Mouse (Mus musculus) ES-E14 (cell line): ENCODE data around the gene Ruvbl1. TPM values are rescaled to one million over a fixed set of nuclear protein-coding genes. Genes with fewer than 3 reads are reported as not detected.

Experiments
- DNase-seq: peaks from one replicate; pipeline ENCODE4 v3.0.0-alpha.2; 2013; ENCODE audit warnings: low read depth, low spot score
- H3K27ac ChIP-seq: 2 replicates; pipeline ENCODE4 v1.5.1; 2012; ENCODE audit warnings: low read depth, mild to moderate bottlenecking, low read length, moderate library complexity, mixed read lengths; ENCODE audit not compliant: poor library complexity, insufficient read depth, severe bottlenecking
- H3K36me3 ChIP-seq: 2 replicates; pipeline ENCODE4 v1.6.1; 2012; ENCODE audit warnings: mild to moderate bottlenecking, low read length, moderate library complexity, mixed read lengths; ENCODE audit not compliant: control insufficient read depth, poor library complexity, insufficient read depth, severe bottlenecking
- H3K4me1 ChIP-seq, 2 experiments: fragments of 150-350 bp in 1 of 2; sonication (generic) in 1 of 2; 2 replicates each; pipeline ENCODE4 v1.6.1; 2012; ENCODE audit warnings: low read length in 2 of 2, mild to moderate bottlenecking in 1 of 2, mixed read lengths in 1 of 2; ENCODE audit not compliant: control insufficient read depth in 2 of 2, insufficient read depth in 2 of 2, poor library complexity in 1 of 2
- H3K4me3 ChIP-seq, 2 experiments: fragments of 150-350 bp in 1 of 2; sonication (generic) in 1 of 2; 2 replicates each; pipeline ENCODE4 v1.5.1; 2012; ENCODE audit warnings: low read length in 2 of 2, low read depth in 1 of 2, mild to moderate bottlenecking in 1 of 2, mixed read lengths in 1 of 2; ENCODE audit not compliant: insufficient read depth in 1 of 2, poor library complexity in 1 of 2, severe bottlenecking in 1 of 2
- H3K9ac ChIP-seq: 2 replicates; pipeline ENCODE4 v1.6.1; 2012; ENCODE audit warnings: low read depth, mild to moderate bottlenecking, low read length, mixed read lengths; ENCODE audit not compliant: poor library complexity, insufficient read depth, severe bottlenecking
- H3K9me3 ChIP-seq: fragments of 150-350 bp; sonication (generic); 2 replicates; pipeline ENCODE4 v1.6.1; 2012; ENCODE audit warnings: low read depth, mild to moderate bottlenecking, low read length; ENCODE audit not compliant: control insufficient read depth, insufficient read depth
- CHD2 ChIP-seq: IDR thresholded peaks from 2 replicates; pipeline ENCODE4 v1.6.1; 2014; ENCODE audit warnings: mild to moderate bottlenecking, low read depth, low read length, inconsistent platforms
- HCFC1 ChIP-seq: IDR thresholded peaks from 2 replicates; pipeline ENCODE4 v1.6.1; 2012; ENCODE audit warnings: low read length, inconsistent platforms, borderline replicate concordance; ENCODE audit not compliant: insufficient read depth
- MAFK ChIP-seq: IDR thresholded peaks from 2 replicates; pipeline ENCODE4 v1.6.1; 2014; ENCODE audit warnings: mild to moderate bottlenecking, low read depth, low read length, inconsistent platforms; ENCODE audit not compliant: insufficient read depth
- ZC3H11A ChIP-seq: IDR thresholded peaks from 2 replicates; pipeline ENCODE4 v1.6.1; 2012; ENCODE audit warnings: low read depth, mild to moderate bottlenecking, inconsistent platforms, low read length, borderline replicate concordance
- ZNF384 ChIP-seq: IDR thresholded peaks from 2 replicates; pipeline ENCODE4 v1.6.1; 2012; ENCODE audit warnings: low read depth, low read length, inconsistent platforms
- in situ Hi-C, 2 experiments: fragments of 600-800 bp; cut with MboI; formaldehyde crosslinking; loops; one replicate each; pipeline ENCODE4 v1.15.1; 2025; ENCODE audit warnings: low sequenced_read_pairs in 2 of 2, inconsistent platforms in 1 of 2; ENCODE audit not compliant: unreplicated experiment in 2 of 2
- total RNA-seq: library from RNA; depleted of rRNA; stranded (reverse); fragments of 300-350 nt; gene quantifications from 2 replicates; pipeline ENCODE4 v1.2.3, GENCODE M21; 2012

Ruvbl1 gene
- total RNA-seq, 1 experiment: 149 TPM

- in situ Hi-C loops: no loop called here
- Histone ChIP-seq H3K9ac (no peak overlapping the region), H3K36me3 (no peaks in the 10 kb centered on the region; the same call in 1 of the 2 replicates), H3K4me1 (no peaks in the 10 kb centered on the region; a peak in 2 of 4 replicates), H3K27ac (no peak overlapping the region), H3K4me3 (no peak overlapping the region), H3K9me3 (no peaks in the 10 kb centered on the region)
- TF ChIP-seq HCFC1 (no peak), ZC3H11A (no peak), MAFK (no peak), CHD2 (no peak), ZNF384 (no peak)
- no peak for DNase-seq
These were observed 26.2 kb upstream of the Ruvbl1 start for GRCm38 (mm10) chr6:88439056-88439455.

GRCm38 (mm10) chr6:88442551-88442950, 22.7 kb upstream of the Ruvbl1 start:
- Histone ChIP-seq H3K36me3 (no peaks in the 10 kb centered on the region; the same call in 1 of the 2 replicates), H3K9me3 (no peaks in the 10 kb centered on the region), H3K4me3 (no peak overlapping the region), H3K4me1 (peaks cover 4% of the 10 kb centered on the region in 2 experiments; a peak in 3 of 4 replicates), H3K9ac (no peak overlapping the region), H3K27ac (no peak overlapping the region)
- TF ChIP-seq MAFK: no peak
- TF ChIP-seq ZNF384: no peak
- no peak for TF ChIP-seq HCFC1
- TF ChIP-seq CHD2: no peak
- no peak for TF ChIP-seq ZC3H11A
- no peak for DNase-seq
- in situ Hi-C loops: no loop called here

- no peak overlapping the region for H3K4me3 ChIP-seq
- no peaks in the 10 kb centered on the region; the same call in 1 of the 2 replicates for H3K36me3 ChIP-seq
- peaks cover 6 to 10% of the 10 kb centered on the region in 2 experiments for H3K4me1 ChIP-seq
- DNase-seq: no peak
- H3K9ac ChIP-seq: 0 out of 2 replicates have a peak overlapping the region, but pooled peaks have one; percentile 16
- H3K27ac ChIP-seq: no peak overlapping the region
- in situ Hi-C loops: no loop called here
- TF ChIP-seq ZC3H11A (no peak), MAFK (no peak), CHD2 (no peak), ZNF384 (no peak), HCFC1 (no peak)
- no peaks in the 10 kb centered on the region for H3K9me3 ChIP-seq
These were observed 21.8 kb upstream of the Ruvbl1 start for GRCm38 (mm10) chr6:88443446-88443845.

- TF ChIP-seq ZNF384 (no peak), CHD2 (no peak), MAFK (no peak), ZC3H11A (no peak), HCFC1 (no peak)
- in situ Hi-C loops: no loop called here
- Histone ChIP-seq H3K4me1 (peaks cover 6 to 11% of the 10 kb centered on the region in 2 experiments), H3K9me3 (no peaks in the 10 kb centered on the region), H3K9ac (no peak overlapping the region), H3K27ac (no peak overlapping the region), H3K4me3 (no peak overlapping the region), H3K36me3 (no peaks in the 10 kb centered on the region; the same call in 1 of the 2 replicates)
- DNase-seq: no peak
These were observed 21.0 kb upstream of the Ruvbl1 start for GRCm38 (mm10) chr6:88444076-88444750.
